Mouse (Mus musculus) Patski (cell line): Measurements from ENCODE around the gene Spib. TPM values are rescaled to one million over a fixed set of nuclear protein-coding genes. Genes with fewer than 3 reads are reported as not detected.
A peak's percentile ranks its signal among the peaks of the same experiment; 100 is the strongest.

Source experiments
- ATAC-seq: fragments of 100-300 bp; one replicate; pipeline ENCODE4 v1.8.0; 2021
- CTCF ChIA-PET: fragments of 350-600 bp; sonication (Branson Sonifier 250); formaldehyde crosslinking; loops from one replicate; lab custom pipeline; 2022; ENCODE audit warnings: inconsistent platforms; lab: Charles Lee
- POLR2A ChIA-PET: fragments of 350-600 bp; sonication (Branson Sonifier 250); formaldehyde crosslinking; loops from one replicate; lab custom pipeline; 2022; ENCODE audit warnings: antibody characterized with exemption, inconsistent platforms; lab: Charles Lee
- DNase-seq: peaks from one replicate; pipeline ENCODE4 v3.0.0-alpha.2; 2011; ENCODE audit warnings: low read depth, low spot score
- H3K27me3 ChIP-seq: fragments of 371-371 bp; one replicate; pipeline ENCODE4 v1.5.1; 2021
- CTCF ChIP-seq: fragments of 100-300 bp; IDR thresholded peaks from one replicate; pipeline ENCODE4 v1.5.1; 2021
- in situ Hi-C: fragments of 300-500 bp; cut with MboI; formaldehyde crosslinking; loops from 3 replicates; pipeline ENCODE4 v1.11.1; 2018; ENCODE audit warnings: low pct_unique_long_range_greater_than_20kb, mixed read lengths
- polyA plus RNA-seq: library from polyadenylated mRNA; unstranded; gene quantifications from one replicate; pipeline ENCODE4 v1.2.3, GENCODE M21; 2021

Gene Spib
- 0.14 TPM for polyA plus RNA-seq

DNA sequence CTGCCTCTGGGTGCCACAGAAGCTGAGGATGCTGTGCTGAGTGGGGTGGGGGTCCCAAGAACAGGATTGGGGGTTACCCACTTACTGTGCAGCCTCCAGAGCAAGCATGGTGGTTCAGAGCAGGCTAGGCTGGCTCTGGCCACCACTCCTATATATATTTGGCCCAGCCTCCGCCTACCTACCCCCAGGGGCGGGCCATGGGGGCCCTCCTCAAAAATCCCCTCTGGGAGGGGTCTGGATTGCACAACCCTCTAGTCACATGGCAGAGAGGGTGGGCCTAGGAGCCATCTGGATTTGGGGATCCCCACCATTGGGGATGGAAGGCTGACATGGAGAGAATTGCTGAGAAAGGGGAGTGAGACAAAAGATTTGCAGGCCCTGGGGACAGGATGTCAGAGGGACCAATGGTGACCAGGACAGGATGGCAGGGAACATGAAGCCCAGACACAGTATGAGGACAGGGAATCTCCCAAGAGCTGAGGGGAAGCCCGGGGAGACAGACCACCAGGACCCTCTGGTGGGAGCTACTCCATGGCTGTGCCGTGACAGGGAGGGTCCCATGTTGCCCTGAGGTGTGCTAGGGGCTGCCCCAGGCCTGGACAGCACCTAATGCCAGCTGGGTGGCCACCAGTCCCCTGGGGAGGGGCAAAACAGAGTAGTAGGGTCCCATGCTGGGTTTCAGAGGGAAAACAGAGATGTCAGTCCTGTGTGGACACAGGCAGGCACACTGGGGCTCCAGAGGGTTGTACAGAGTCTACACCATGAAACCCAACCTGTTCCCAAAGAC lies at the start of gene Spib:
Gene Spib (minus strand): TSS at position 126 of the 787 bp plus-strand sequence.
- in situ Hi-C loops = no loop called here
- no peak for TF ChIP-seq CTCF
- no peaks in the 10 kb centered on the region for H3K27me3 ChIP-seq
- DNase-seq (no peak), ATAC-seq (no peak)
- POLR2A ChIA-PET = no interaction called here
- CTCF ChIA-PET = interaction anchor here (0.8 to 1.2 kb wide), 2 partner anchors 10 to 17 kb away, joined by 3 to 4 read pairs; no protein-coding TSS in a partner anchor

DNA sequence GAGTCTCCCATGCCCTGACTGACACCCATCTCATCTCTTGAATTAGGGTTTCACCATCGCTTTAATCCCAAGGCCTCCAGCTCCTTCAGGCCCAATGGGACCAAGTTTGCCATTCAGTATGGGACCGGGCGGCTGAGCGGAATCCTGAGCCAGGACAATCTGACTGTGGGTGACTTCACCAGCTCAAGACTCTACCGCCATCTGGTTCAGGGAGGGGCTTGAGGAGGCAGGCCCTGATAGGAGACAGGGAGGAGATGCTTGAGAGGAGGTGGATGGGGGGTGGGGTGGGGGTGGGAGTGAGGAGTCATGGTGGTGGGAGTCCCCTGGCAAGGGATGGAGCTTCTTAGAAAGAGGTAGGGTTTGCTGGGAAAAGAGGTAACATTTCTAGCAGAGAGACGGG lies 49.8 kb upstream of the Spib start:
- peaks cover 14% of the 10 kb centered on the region for H3K27me3 ChIP-seq
- ChIA-PET CTCF (no interaction called here), POLR2A (interaction anchor here (0.7 kb wide), 1 partner anchor 208 kb away, joined by 3 read pairs; no protein-coding TSS in a partner anchor)
- no peak for ATAC-seq
- no peak for DNase-seq
- TF ChIP-seq CTCF = no peak
- in situ Hi-C loops = no loop called here

DNA sequence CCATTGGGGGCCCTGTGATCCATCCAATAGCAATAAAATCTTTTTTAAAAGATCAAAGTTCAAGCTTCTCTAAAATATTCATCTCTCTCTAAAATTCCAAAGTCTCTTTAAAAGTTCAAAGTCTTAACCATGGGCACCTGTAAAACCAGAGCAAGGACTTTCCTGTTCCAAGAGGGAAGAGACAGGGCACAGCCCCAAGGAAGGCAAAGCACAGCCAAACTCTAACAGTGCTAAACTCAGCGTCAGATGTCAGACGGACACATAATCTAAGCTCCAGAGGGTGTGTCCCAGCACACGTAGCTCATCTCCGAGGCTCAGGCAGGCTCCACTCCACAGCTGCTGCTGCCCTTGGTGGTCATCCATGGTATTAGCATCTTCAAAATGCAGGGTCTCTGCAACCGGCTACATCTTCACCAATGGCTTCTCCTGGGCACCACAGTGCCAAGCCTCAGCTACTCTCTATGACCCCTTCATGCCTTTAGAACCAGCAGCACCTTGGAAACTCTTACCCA lies 44.5 kb upstream of the Spib start:
- in situ Hi-C loops = loop anchor here (5.0 kb wide), 1 partner anchor 66 kb away; no protein-coding TSS in a partner anchor
- H3K27me3 ChIP-seq = no peaks in the 10 kb centered on the region
- no peak for ATAC-seq
- DNase-seq = no peak
- no peak for TF ChIP-seq CTCF
- ChIA-PET POLR2A (no interaction called here), CTCF (no interaction called here)

DNA sequence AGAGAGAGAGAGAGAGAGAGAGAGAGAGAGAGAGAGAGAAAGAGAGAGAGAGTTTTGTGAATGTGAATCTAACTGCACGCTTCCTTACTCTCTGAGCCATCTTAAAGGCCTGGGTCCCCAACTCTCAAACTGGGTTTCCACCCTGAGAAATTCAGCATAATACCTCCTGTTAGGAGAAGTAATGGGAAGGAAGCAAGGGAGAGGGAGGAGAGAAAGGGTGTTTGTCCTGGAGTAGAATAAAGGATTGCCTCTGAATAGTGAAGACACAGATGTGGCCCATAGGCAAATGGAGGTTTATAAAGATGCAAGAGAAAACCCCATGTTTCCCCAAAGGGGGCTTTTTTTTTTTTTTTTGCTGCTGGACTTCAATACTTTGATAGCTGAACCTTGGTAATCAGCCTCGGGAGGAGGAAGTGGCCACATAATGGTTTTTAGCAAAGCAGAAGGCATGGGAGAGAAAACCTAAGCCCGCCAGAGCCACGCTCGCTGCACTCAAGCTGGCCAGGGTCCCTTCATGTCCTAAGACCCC lies 41.1 kb upstream of the Spib start:
- ATAC-seq (no peak), DNase-seq (no peak)
- CTCF ChIA-PET = interaction anchor here (1.5 kb wide), 1 partner anchor 9 kb away, joined by 3 read pairs; no protein-coding TSS in a partner anchor
- in situ Hi-C loops = no loop called here
- H3K27me3 ChIP-seq = peaks cover 9% of the 10 kb centered on the region
- POLR2A ChIA-PET = no interaction called here
- TF ChIP-seq CTCF = no peak

DNA sequence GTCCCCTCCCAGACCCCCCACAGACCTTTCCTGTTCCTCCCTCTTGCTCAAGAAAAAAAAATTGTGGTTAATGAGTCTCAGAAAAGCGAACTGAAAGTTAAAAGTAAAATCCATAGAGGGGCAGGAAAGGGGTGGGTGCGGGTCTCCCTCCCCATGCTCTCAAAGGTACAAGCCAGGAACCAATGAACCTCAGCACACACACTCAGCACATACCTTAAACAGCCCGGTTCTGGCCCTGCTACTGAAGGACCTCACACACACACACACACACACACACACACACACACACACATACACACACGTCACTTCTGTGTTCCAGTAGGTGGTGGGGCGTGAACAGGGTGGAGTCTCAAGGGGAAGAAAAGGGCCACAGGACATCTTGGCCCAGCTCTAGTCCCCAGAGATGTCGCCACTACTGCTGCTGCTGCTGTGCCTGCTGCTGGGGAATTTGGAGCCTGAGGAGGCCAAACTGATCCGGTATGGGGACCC lies 40.4 kb upstream of the Spib start, which contains the start of gene Napsa:
Gene Napsa (plus strand): TSS at position 168 of the 489 bp plus-strand sequence.
- TF ChIP-seq CTCF = no peak
- peaks cover 9% of the 10 kb centered on the region for H3K27me3 ChIP-seq
- in situ Hi-C loops = no loop called here
- no peak for DNase-seq
- ChIA-PET CTCF (interaction anchor here (1.2 to 1.5 kb wide), 2 partner anchors 8 to 11 kb away, joined by 3 read pairs; no protein-coding TSS in a partner anchor), POLR2A (no interaction called here)
- ATAC-seq = no peak

DNA sequence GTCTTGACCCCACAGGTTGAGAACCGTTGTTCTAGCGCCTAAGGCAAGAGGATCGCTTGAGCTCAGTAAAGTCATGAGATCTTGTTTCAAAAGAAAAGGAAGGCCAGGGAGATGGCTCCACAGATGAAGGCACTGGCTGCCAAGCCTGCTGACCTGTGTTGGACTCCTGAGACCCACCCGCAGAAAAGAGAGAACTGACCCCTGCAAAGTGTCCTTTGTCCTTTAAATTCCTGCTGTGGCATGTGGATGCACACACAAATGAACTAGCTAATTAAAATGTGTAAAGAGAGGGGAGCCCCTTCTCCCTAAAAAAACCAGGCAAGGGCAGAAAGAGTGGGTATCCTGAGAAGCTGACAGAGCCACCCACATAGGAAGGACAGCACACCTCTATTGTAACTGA lies 39.9 kb upstream of the Spib start:
- in situ Hi-C loops = no loop called here
- ChIA-PET POLR2A (no interaction called here), CTCF (interaction anchor here (1.2 to 1.4 kb wide), 2 partner anchors 11 kb away, joined by 3 to 5 read pairs; no protein-coding TSS in a partner anchor)
- no peak for ATAC-seq
- peaks cover 9% of the 10 kb centered on the region for H3K27me3 ChIP-seq
- DNase-seq = no peak
- no peak for TF ChIP-seq CTCF

DNA sequence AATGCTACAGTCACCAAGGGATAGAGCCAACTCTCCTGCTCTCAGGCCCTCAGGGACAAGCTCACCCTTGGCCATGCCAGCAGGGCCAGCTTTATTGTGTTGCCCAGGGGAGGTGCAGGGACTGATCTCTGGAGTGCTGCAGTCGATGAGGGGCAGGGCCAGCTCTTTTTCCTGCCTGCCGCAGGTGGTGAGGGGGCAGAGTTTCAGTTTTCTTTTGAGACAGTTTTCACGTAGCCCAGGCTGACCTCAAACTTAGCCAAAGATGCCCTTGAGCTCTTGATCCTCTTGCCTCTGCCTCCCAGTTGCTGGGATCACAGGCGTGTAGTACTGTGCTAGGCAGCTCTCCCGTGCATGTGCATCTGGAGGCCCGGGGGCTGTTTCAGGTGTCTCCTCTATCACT lies 39.1 kb upstream of the Spib start:
- CTCF ChIA-PET = interaction anchor here (1.2 to 1.4 kb wide), 2 partner anchors 11 to 12 kb away, joined by 3 to 5 read pairs; no protein-coding TSS in a partner anchor
- in situ Hi-C loops = no loop called here
- no peak for ATAC-seq
- no peak for TF ChIP-seq CTCF
- POLR2A ChIA-PET = no interaction called here
- H3K27me3 ChIP-seq = peaks cover 9% of the 10 kb centered on the region
- DNase-seq = no peak

DNA sequence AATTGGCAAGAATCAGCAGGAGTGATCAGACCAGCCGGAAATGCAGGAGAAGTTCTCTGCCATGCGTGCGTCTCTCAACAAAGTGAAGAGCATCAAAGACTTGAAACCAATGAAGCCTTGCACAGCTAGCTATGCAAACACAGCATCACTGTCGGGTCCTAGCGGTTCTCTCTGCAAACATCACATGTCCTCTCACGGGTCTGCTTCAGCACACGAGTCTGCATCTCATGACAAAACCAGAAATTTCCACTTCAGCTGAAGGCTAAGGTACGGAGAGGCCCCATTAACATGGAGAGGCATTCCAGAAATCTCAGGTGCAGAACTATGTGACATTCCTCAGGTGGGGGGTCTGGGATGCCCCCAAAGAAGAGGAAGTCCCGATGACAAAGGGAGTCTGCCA lies 36.9 kb upstream of the Spib start:
- POLR2A ChIA-PET = no interaction called here
- in situ Hi-C loops = no loop called here
- CTCF ChIA-PET = no interaction called here
- ATAC-seq (no peak), DNase-seq (no peak)
- TF ChIP-seq CTCF = no peak
- H3K27me3 ChIP-seq = peaks cover 9% of the 10 kb centered on the region

DNA sequence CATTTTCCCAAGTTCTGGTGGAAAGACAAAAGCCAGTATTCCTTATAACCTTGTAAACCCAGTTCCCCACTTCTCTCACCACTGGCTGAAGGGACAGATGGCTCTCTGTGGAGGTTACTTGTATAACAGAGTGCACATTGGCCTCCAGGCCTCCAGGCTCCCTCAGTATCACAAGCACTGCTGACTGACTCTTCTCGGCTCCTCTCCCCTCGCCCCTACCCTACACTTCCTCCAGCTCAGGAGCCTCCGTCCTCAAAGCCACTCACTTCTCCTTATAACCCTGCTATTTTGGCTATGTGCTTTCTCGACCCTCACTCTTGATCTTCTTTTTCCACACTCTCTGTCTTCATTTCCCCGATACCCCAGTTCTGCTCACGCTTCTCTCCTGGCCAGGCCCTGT lies 33.5 kb upstream of the Spib start:
- CTCF ChIA-PET = no interaction called here
- no peak for TF ChIP-seq CTCF
- DNase-seq = no peak
- H3K27me3 ChIP-seq = peaks cover 4% of the 10 kb centered on the region
- in situ Hi-C loops = no loop called here
- no peak for ATAC-seq
- POLR2A ChIA-PET = no interaction called here

DNA sequence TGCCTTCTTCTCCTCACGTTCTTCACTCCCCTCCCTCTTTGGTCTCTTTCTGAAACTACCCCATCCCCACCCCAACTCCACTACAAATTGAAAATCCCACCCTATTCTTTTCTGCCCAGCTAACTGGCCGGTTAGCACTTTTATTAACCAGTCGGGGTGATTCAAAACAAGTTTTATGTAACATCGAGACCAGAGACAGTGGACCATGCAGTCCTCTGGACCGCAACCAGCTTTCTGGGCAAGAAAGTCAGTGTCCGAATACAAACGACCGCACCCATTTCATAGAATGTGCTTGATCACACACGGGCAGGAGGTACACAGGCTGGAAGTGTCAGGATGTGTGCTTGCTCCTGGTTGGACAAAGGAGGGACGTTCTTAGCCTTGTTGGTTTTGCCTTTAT lies 32.6 kb upstream of the Spib start:
- ChIA-PET POLR2A (no interaction called here), CTCF (interaction anchor here (0.7 to 1.2 kb wide), 2 partner anchors 9 to 42 kb away, joined by 3 read pairs; no protein-coding TSS in a partner anchor)
- TF ChIP-seq CTCF = no peak
- ATAC-seq = peak; percentile 10
- H3K27me3 ChIP-seq = no peaks in the 10 kb centered on the region
- in situ Hi-C loops = no loop called here
- DNase-seq = no peak
